Mouse (Mus musculus): ENCODE results near the gene Frmd4a. TPM values are rescaled to one million over a fixed set of nuclear protein-coding genes. Genes with fewer than 3 reads are reported as not detected.
"Not testable (repeated sequence)": the region's sequence is repeated elsewhere in the genome, so short reads cannot be mapped to it uniquely, and the experiment has no call there.

Gene Frmd4a
- polyA plus RNA-seq, 1 experiment from 2014 or later: 44.5 TPM

DNA sequence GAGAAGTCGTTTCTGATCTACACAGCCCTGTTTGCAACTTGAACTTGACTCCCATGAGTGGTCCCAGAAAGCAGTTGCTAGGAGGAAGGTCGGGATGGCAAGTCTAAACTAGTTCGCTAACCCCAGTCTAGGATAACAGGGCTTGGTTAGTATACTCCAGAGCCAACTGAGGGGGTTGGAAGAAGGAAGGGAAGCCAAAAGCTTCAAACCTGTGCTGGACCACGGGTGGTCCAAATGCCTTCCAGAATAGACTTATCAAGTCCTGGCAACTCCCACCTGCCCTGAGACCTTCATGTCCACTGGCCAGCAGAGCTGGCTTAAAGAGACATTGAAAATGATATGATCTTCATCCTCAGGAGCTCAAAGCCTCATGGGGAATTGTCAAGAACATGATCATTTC, 318.4 kb downstream of the Frmd4a start:
- Histone ChIP-seq H3K4me1 (ENCODE audit: control insufficient read depth, insufficient read depth, low read length) (peaks cover 7% of the 10 kb centered on the region; the same call in 1 of the 2 replicates), H3K27me3 (ENCODE audit: control insufficient read depth, insufficient read depth, low read length) (no peaks in the 10 kb centered on the region), H3K36me3 (ENCODE audit: control insufficient read depth, insufficient read depth, low read length) (no peaks in the 10 kb centered on the region), H3K27ac (ENCODE audit: low read depth, low read length) (no peak overlapping the region), H3K4me2 (ENCODE audit: low read depth) (no peak overlapping the region), H3K4me3 (ENCODE audit: low read depth, low read length) (no peak overlapping the region), H3K9ac (ENCODE audit: low read length) (no peak overlapping the region), H3K9me3 (ENCODE audit: control insufficient read depth, low read length) (no peaks in the 10 kb centered on the region)
- WGBS: 71% methylated on average over 4 of the region's 4 CpGs
- DNase-seq (ENCODE audit: low spot score) (no peak), ATAC-seq (ENCODE audit: insufficient read depth, low FRiP score, low TSS enrichment) (no peak)

DNA sequence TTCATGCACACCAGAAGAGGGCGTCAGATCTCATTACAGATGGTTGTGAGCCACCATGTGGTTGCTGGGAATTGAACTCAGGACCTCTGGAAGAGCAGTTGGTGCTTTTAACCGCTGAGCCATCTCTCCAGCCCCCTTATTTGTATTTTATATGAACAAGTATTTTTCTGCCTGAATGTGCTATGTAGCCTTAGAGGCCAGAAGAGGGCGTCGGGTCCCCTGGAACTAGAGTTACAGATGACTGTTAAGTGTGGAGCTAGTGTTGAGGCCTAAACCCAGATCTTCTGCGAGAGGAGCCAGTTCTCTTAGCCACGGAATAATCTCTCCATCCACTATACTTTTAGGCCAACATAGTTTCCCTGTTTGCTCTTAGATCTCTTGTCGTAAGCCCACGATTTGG, 320.8 kb downstream of the Frmd4a start:
- H3K4me1 ChIP-seq (ENCODE audit: control insufficient read depth, insufficient read depth, low read length); DNase-seq (ENCODE audit: low spot score); H3K4me2 ChIP-seq (ENCODE audit: low read depth); ATAC-seq (ENCODE audit: insufficient read depth, low FRiP score, low TSS enrichment); H3K27ac ChIP-seq (ENCODE audit: low read depth, low read length); H3K36me3 ChIP-seq (ENCODE audit: control insufficient read depth, insufficient read depth, low read length); H3K4me3 ChIP-seq (ENCODE audit: low read depth, low read length); H3K27me3 ChIP-seq (ENCODE audit: control insufficient read depth, insufficient read depth, low read length); H3K9me3 ChIP-seq (ENCODE audit: control insufficient read depth, low read length); H3K9ac ChIP-seq (ENCODE audit: low read length): not testable (repeated sequence)
- WGBS: 64% methylated on average over 8 of the region's 8 CpGs

DNA sequence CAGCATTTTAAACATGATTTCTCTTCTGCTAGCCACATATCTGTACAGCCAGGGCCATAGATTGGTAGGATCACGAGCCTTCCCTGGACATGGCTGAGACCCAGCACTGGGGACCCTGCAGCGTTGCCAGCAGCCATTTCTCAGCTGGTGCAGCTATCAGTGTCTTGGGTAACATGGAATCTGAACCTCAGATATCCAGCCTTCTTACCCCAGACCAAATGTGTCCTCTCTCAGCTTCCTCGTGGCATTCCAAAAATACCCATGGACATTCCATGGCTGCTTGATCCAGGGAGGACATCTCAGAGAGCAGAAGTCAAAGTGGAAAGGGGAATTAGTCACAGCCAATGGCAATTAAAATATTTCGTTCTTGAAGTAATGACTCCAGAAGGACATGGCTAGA, 321.6 kb downstream of the Frmd4a start:
- no peak overlapping the region for H3K4me2 ChIP-seq (ENCODE audit: low read depth)
- no peak overlapping the region for H3K9ac ChIP-seq (ENCODE audit: low read length)
- peaks cover 7% of the 10 kb centered on the region; the same call in 1 of the 2 replicates for H3K4me1 ChIP-seq (ENCODE audit: control insufficient read depth, insufficient read depth, low read length)
- DNase-seq (ENCODE audit: low spot score): no peak
- H3K9me3 ChIP-seq (ENCODE audit: control insufficient read depth, low read length): no peaks in the 10 kb centered on the region
- H3K36me3 ChIP-seq (ENCODE audit: control insufficient read depth, insufficient read depth, low read length): no peaks in the 10 kb centered on the region
- WGBS: 56% methylated on average over 4 of the region's 4 CpGs
- no peak overlapping the region for H3K27ac ChIP-seq (ENCODE audit: low read depth, low read length)
- no peak for ATAC-seq (ENCODE audit: insufficient read depth, low FRiP score, low TSS enrichment)
- no peaks in the 10 kb centered on the region for H3K27me3 ChIP-seq (ENCODE audit: control insufficient read depth, insufficient read depth, low read length)
- no peak overlapping the region for H3K4me3 ChIP-seq (ENCODE audit: low read depth, low read length)

DNA sequence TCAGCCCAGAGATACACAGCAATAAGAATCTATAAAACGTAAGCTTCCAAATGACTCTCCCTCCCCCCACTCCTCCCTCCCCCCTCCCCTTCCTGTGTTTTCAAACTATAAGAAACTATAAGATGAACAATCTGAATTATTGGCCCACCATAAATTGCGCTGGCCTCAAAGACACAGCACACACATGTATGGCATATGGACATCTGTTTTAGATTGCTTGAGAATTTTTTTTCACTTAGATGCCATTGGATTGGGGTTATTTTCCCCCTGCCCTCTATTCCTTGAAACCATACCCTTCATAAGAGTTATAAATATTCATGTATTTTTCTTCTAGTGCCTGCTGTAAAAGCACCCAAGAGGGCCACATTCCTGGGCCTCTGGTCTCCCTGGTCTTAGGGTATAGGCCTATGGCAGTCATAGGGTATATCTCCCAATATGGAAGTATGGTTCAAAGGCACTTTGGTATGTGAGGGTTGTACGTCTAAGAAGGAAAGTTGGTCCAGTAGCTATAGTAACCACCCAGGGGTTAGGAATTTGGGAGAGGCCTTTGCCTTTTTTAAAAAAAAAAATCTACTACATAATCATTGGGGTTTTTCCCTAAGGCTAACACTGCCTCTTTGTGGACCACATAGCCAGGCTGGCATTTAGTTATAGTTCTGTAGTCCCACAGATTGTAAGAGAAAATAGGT, 322.2 kb downstream of the Frmd4a start:
- no peak overlapping the region for H3K4me2 ChIP-seq (ENCODE audit: low read depth)
- H3K36me3 ChIP-seq (ENCODE audit: control insufficient read depth, insufficient read depth, low read length): no peaks in the 10 kb centered on the region
- H3K4me3 ChIP-seq (ENCODE audit: low read depth, low read length): no peak overlapping the region
- H3K27me3 ChIP-seq (ENCODE audit: control insufficient read depth, insufficient read depth, low read length): no peaks in the 10 kb centered on the region
- H3K9ac ChIP-seq (ENCODE audit: low read length): no peak overlapping the region
- H3K4me1 ChIP-seq (ENCODE audit: control insufficient read depth, insufficient read depth, low read length): peaks cover 7% of the 10 kb centered on the region; the same call in 1 of the 2 replicates
- no peak overlapping the region for H3K27ac ChIP-seq (ENCODE audit: low read depth, low read length)
- DNase-seq (ENCODE audit: low spot score): no peak
- WGBS: 56% methylated on average over 3 of the region's 3 CpGs
- H3K9me3 ChIP-seq (ENCODE audit: control insufficient read depth, low read length): no peaks in the 10 kb centered on the region; the same call in 1 of the 2 replicates
- no peak for ATAC-seq (ENCODE audit: insufficient read depth, low FRiP score, low TSS enrichment)

DNA sequence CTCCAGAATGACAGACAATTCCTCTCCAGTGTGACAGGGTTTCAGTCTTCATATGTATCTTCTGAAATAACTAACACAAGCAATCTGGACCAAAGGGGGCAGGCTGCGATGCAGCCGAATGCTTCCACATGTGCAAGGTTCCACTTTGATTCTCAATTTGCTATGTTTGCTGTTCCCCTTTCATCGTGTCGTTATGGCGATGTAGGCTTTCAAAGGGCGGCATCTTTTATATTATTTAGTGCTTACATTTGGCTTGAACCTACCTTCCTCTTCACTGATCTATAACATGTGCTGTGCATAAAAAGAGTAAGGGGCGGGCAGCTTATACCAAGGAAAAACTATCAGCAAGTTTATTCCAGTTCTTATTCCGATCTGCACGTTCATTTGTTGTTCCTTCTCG, 322.9 kb downstream of the Frmd4a start:
- Histone ChIP-seq H3K4me1 (ENCODE audit: control insufficient read depth, insufficient read depth, low read length) (peaks cover 7% of the 10 kb centered on the region; the same call in 1 of the 2 replicates), H3K27me3 (ENCODE audit: control insufficient read depth, insufficient read depth, low read length) (no peaks in the 10 kb centered on the region), H3K36me3 (ENCODE audit: control insufficient read depth, insufficient read depth, low read length) (no peaks in the 10 kb centered on the region), H3K4me3 (ENCODE audit: low read depth, low read length) (no peak overlapping the region), H3K9me3 (ENCODE audit: control insufficient read depth, low read length) (no peaks in the 10 kb centered on the region; the same call in 1 of the 2 replicates), H3K4me2 (ENCODE audit: low read depth) (no peak overlapping the region), H3K9ac (ENCODE audit: low read length) (no peak overlapping the region), H3K27ac (ENCODE audit: low read depth, low read length) (no peak overlapping the region)
- ATAC-seq (ENCODE audit: insufficient read depth, low FRiP score, low TSS enrichment) (no peak), DNase-seq (ENCODE audit: low spot score) (no peak)
- WGBS: 74% methylated on average over 10 of the region's 10 CpGs

DNA sequence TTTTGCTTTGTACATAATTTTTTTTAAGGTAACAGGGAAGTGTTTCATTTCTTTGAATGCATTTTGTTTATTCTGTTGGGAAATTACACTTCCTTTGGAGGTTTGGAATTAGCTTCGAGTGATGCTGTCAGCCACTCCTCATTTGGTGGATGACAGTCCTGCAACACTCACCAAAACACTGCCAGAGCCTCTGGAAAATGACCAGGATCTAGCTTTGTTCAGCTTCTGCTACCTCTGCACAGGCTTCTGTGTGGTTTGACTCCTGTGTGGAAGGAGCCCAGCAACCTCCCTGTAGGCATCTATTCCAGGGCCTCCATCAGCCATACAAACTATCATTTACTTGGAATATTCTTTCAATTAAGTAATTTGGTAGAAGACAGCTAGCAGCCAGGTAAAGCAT, 323.6 kb downstream of the Frmd4a start:
- Histone ChIP-seq H3K9me3 (ENCODE audit: control insufficient read depth, low read length) (no peaks in the 10 kb centered on the region; the same call in 1 of the 2 replicates), H3K27ac (ENCODE audit: low read depth, low read length) (no peak overlapping the region), H3K4me1 (ENCODE audit: control insufficient read depth, insufficient read depth, low read length) (peaks cover 7% of the 10 kb centered on the region; the same call in 1 of the 2 replicates), H3K4me2 (ENCODE audit: low read depth) (no peak overlapping the region), H3K27me3 (ENCODE audit: control insufficient read depth, insufficient read depth, low read length) (no peaks in the 10 kb centered on the region), H3K9ac (ENCODE audit: low read length) (no peak overlapping the region), H3K4me3 (ENCODE audit: low read depth, low read length) (no peak overlapping the region), H3K36me3 (ENCODE audit: control insufficient read depth, insufficient read depth, low read length) (no peaks in the 10 kb centered on the region)
- no peak for ATAC-seq (ENCODE audit: insufficient read depth, low FRiP score, low TSS enrichment)
- no peak for DNase-seq (ENCODE audit: low spot score)
- WGBS: 85% methylated on average over 1 of the region's 1 CpGs

DNA sequence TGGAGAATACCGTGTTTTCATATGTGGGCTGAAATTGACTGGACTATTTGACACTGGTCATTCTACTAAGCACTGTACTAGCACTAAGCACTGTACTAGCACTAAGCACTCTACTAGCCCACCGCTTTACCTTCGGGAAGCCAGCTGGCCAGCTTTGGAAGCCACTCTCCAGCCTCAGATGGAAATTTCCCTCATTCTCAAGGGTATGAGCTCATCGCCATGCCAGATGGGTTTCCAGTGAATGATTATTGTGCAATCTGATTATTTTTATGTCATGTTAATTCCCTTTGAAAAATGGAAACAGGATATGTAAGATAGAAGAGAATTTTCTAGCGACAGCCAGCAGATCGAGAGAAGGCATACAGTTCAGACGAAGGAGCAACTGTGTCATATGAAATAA, 324.5 kb downstream of the Frmd4a start:
- ATAC-seq (ENCODE audit: insufficient read depth, low FRiP score, low TSS enrichment): no peak
- Histone ChIP-seq H3K4me2 (ENCODE audit: low read depth) (no peak overlapping the region), H3K4me3 (ENCODE audit: low read depth, low read length) (no peak overlapping the region), H3K9ac (ENCODE audit: low read length) (no peak overlapping the region), H3K36me3 (ENCODE audit: control insufficient read depth, insufficient read depth, low read length) (no peaks in the 10 kb centered on the region), H3K27me3 (ENCODE audit: control insufficient read depth, insufficient read depth, low read length) (no peaks in the 10 kb centered on the region), H3K4me1 (ENCODE audit: control insufficient read depth, insufficient read depth, low read length) (peaks cover 9% of the 10 kb centered on the region; the same call in 1 of the 2 replicates), H3K27ac (ENCODE audit: low read depth, low read length) (no peak overlapping the region), H3K9me3 (ENCODE audit: control insufficient read depth, low read length) (no peaks in the 10 kb centered on the region; the same call in 1 of the 2 replicates)
- WGBS: 88% methylated on average over 7 of the region's 7 CpGs
- DNase-seq (ENCODE audit: low spot score): no peak

DNA sequence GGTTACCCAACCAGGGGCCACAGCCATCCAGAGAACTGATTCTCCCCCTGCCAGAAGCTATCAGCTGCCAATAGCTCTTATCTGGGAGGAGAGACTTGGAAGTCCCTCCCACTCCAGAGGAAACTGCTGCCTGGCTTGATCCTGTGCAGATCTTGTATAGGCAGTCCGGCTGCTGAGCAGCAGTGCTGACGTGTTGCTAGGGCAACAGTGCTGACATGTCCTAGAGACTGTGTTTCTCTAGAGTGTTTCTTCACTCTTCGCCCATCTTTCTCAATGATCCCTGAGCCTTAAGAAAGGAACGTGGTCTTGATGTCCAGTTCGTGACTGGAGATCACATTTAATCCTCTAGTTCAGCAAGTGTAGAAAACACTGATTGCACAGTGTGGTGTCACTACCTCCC, 326.9 kb downstream of the Frmd4a start:
- no peaks in the 10 kb centered on the region; the same call in 1 of the 2 replicates for H3K9me3 ChIP-seq (ENCODE audit: control insufficient read depth, low read length)
- no peak overlapping the region for H3K9ac ChIP-seq (ENCODE audit: low read length)
- WGBS: 86% methylated on average over 5 of the region's 5 CpGs
- H3K27ac ChIP-seq (ENCODE audit: low read depth, low read length): no peak overlapping the region
- peaks cover 9% of the 10 kb centered on the region; the same call in 1 of the 2 replicates for H3K4me1 ChIP-seq (ENCODE audit: control insufficient read depth, insufficient read depth, low read length)
- no peak for DNase-seq (ENCODE audit: low spot score)
- H3K27me3 ChIP-seq (ENCODE audit: control insufficient read depth, insufficient read depth, low read length): no peaks in the 10 kb centered on the region
- no peaks in the 10 kb centered on the region for H3K36me3 ChIP-seq (ENCODE audit: control insufficient read depth, insufficient read depth, low read length)
- H3K4me3 ChIP-seq (ENCODE audit: low read depth, low read length): no peak overlapping the region
- no peak overlapping the region for H3K4me2 ChIP-seq (ENCODE audit: low read depth)
- ATAC-seq (ENCODE audit: insufficient read depth, low FRiP score, low TSS enrichment): no peak

DNA sequence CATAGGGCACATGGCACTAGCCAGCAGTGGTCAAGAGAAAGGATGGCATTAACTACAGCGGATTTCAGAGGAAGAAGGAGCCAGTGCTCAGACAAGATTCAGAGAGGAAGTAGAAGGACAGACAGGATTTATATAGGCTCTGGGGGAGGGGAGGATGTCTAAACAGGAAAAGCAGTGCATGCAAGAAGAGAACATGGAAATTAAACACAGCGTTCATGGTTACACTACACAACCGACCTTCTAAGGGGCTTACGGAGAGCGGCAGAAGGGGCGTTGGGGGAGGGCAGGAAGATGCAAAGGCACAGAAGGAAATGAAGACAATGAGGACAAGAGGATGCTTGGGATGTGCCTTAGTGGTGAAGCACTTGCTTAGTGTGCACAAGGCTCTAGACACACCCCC, 328.7 kb downstream of the Frmd4a start:
- ATAC-seq (ENCODE audit: insufficient read depth, low FRiP score, low TSS enrichment) (no peak), DNase-seq (ENCODE audit: low spot score) (no peak)
- H3K27ac ChIP-seq (ENCODE audit: low read depth, low read length): peak overlapping the region; percentile 14; the same call in 1 of the 2 replicates
- H3K36me3 ChIP-seq (ENCODE audit: control insufficient read depth, insufficient read depth, low read length): no peaks in the 10 kb centered on the region
- no peak overlapping the region for H3K4me2 ChIP-seq (ENCODE audit: low read depth)
- H3K27me3 ChIP-seq (ENCODE audit: control insufficient read depth, insufficient read depth, low read length): no peaks in the 10 kb centered on the region
- 0 out of 2 replicates have a peak, but pooled peaks cover 2% of the 10 kb centered on the region for H3K4me1 ChIP-seq (ENCODE audit: control insufficient read depth, insufficient read depth, low read length)
- H3K9me3 ChIP-seq (ENCODE audit: control insufficient read depth, low read length): no peaks in the 10 kb centered on the region; the same call in 1 of the 2 replicates
- WGBS: 77% methylated on average over 6 of the region's 6 CpGs
- no peak overlapping the region for H3K9ac ChIP-seq (ENCODE audit: low read length)
- H3K4me3 ChIP-seq (ENCODE audit: low read depth, low read length): no peak overlapping the region

All from neural tube, embryonic 11.5 days (tissue).